Mouse (Mus musculus): ENCODE measurements around the gene Gm11034. TPM values are rescaled to one million over a fixed set of nuclear protein-coding genes. Genes with fewer than 3 reads are reported as not detected.
A peak's percentile ranks its signal among the peaks of the same experiment; 100 is the strongest.

Gene Gm11034
- total RNA-seq (2021) = not detected
- long read RNA-seq, experiment 1 = 0 reads
- long read RNA-seq, experiment 2 = 0 reads

DNA sequence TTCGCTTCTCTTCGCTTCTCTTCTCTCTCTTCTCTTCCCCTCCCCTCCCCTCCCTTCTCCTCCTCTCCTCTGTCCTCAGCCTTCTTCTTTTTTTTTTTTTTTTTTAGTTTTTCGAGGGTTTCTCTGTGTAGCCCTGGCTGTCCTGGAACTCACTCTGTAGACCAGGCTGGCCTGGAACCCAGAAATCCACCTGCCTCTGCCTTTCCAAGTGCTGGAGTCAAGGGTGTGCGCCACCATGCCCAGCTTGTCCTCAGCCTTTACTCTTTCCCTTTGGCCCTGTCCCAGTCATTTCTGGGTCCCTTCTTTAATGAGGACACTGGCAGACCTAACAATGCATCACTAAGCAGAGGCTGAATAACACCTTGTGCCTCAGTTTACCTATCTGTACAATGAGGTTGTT is at the start of gene Gm11034:
Gene Gm11034, minus strand, starts transcription at position 101 of the 400 bp plus-strand sequence.
- no peak for DNase-seq

- no peak for DNase-seq
These were observed 49.3 kb upstream of the Gm11034 start for GRCm38 (mm10) chr8:72262756-72263155.

DNA sequence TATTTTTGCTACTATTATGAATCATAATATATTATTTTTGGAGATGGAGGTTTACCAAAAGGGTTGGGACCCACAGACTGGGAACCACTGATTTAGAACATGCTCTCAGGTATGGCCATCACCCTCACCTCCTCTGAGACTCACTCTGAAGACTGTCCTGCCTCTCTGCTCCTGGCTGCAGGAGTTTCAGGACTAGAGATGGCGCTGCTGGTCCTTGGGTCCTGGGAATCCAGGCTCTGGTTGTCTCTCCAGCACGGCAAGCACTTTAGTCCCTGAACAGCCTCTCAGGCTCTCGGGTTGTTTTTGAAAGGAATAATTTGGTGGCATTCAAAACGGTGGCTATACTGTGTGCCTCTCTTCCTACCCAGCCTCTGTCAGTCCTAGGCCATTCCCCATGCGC is 48.4 kb upstream of the Gm11034 start:
- no peak for DNase-seq

GRCm38 (mm10) chr8:72261431-72261830 is 48.0 kb upstream of the Gm11034 start:
- no peak for DNase-seq

DNA sequence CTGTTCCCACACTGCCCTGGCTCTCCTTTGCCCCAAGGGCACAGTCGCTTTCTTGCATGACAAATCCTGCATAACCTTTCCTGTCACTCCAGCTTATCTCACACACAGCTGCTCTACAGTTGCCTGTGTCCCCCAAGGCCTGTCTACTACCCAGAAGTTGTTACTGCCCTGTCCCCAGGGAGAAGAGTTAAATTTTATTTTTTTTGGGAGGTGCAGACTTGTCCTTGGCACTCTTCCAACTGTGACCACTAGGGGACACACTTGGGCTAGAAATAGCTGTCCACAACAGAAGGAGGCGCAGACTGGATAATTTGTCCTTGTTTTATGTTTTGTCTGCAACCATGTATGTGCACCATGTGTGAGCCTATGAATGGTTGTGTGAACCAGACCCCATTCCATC is 47.6 kb upstream of the Gm11034 start:
- no peak for DNase-seq

GRCm38 (mm10) chr8:72260585-72260984 is 47.1 kb upstream of the Gm11034 start:
- DNase-seq = no peak

GRCm38 (mm10) chr8:72259862-72260261 is 46.4 kb upstream of the Gm11034 start:
- no peak for DNase-seq

DNA sequence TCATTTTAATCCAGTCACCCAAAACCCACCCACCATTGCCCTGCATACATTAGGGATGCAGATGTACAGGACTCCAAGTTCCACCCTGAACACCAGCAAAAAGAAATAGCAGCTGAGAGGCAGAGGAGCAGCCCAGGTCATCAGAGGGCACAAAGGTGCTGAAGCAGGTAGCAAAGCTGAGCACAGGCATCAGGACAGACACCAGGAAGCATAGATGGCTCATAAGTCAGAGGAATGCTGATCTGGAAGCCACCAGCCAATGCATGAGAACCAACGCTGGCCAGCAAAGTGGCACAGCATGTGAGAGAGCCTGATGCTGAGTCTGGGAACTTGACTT is 44.4 kb upstream of the Gm11034 start:
- no peak for DNase-seq

DNA sequence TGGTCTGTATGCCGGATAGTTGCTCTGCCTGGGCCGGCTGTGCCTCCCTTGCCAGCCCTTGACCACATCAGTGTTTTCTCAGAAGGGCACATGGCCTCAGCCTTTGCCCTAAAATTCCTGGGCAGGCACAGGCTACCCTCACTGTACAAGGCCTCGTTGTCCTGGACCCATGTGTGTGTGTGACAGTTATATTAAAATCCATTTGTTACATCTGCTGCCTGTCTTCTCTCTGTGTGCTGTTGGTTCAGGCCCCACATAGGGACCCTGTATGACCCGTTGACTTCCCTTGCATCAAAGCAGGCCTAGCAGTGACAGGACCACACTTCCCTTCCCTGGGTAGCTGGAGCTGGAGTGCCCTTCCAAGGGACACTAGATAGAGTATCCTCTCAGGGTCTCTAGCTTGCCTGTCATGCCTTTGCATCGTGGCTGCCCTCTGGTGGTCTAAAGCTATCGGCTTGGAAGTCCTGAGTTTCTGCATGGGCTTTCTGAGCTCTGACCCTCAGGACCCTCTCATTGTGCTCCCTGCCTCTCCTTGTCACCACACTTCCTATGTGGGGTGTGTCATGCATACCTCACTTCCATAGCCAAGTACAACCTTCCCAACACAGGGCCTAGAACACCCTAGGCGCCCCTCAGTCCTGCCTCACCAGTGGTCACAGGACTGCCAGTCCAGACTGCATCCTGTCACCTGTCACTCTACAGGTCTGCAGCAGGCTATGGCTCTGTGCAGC is 43.9 kb upstream of the Gm11034 start:
- DNase-seq = peak; percentile 32

- DNase-seq = no peak
These were observed 31.2 kb upstream of the Gm11034 start for GRCm38 (mm10) chr8:72244610-72245009.

GRCm38 (mm10) chr8:72242226-72242625 is 28.8 kb upstream of the Gm11034 start:
- no peak for DNase-seq

GRCm38 (mm10) chr8:72240951-72241350 is 27.5 kb upstream of the Gm11034 start:
- DNase-seq = no peak

DNA sequence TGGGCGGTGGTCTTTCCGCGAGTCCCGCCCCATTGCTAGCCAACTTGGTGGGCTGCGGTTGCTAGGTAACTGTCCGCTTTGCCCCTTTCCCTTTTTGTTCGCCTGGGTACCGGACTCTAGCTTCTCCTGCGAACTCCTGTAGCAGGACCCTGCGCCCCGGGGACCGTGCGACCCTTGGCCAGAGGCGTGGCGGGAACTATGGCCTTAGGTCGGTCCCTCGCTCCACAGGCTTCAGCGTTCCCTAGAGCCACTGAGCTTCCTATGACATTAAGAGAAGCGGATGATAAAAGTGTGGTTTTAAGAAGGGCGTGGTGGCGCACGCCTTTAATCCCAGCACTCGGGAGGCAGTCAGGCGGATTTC is 26.9 kb upstream of the Gm11034 start:
- DNase-seq = no peak

- peak; percentile 97 for DNase-seq
These were observed 26.3 kb upstream of the Gm11034 start, which contains the start of gene Ap1m1 for GRCm38 (mm10) chr8:72239499-72240402. Gene Ap1m1 (plus strand): TSS chr8:72240018.

GRCm38 (mm10) chr8:72222656-72223055 is 9.2 kb upstream of the Gm11034 start:
- DNase-seq = no peak

DNA sequence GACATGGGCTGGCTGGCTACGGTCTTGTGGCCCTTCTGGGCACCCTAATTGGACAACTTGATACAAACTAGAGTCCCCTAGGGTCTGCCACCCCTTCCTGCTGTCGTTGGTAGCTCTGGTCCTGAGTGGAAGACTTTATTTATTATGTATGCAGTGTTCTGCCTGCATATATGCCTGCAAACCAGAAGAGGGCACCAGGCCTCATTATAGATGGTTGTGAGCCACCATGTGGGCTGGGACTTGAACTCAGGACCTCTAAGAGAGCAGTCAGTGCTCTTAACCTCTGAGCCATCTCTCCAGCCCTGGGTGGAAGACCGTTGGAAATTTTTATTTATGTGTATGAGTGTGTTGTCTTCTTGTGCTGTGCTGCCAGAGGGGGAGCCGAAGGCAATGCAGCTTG is 7.3 kb upstream of the Gm11034 start:
- DNase-seq = no peak

GRCm38 (mm10) chr8:72219541-72220363 is 6.3 kb upstream of the Gm11034 start, which contains the start of gene Fam32a:
Gene Fam32a (plus strand): TSS chr8:72219730.
- DNase-seq = peak; percentile 81

DNA sequence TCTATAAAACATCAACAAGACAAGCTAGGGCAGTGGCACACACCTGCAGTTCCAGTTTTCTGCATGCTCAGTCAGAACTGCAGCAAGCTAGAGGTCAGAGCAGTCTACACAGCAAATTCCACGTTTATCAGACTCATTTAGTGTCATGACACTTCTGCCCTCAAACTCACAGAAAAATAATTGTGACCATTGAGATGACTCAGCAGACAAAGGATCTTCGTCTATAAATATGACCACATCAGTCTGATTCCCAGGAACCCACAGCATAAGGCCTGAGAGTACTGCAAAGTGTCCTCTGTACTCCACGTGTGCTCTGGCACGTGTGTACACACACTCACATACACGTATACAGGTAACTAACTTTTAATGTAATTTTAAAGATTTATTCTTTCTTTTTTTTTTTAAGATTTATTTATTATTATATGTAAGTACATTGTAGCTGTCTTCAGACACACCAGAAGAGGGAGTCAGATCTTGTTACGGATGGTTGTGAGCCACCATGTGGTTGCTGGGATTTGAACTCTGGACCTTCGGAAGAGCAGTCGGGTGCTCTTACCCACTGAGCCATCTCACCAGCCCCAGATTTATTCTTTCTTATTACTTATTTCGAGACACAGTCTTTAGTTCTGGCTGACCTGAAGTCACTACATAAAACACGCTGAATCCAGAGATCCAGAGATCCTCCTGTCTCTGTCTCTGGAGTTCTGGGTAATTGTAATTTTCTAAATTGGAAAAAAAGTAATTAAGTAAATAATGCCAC is 5.5 kb upstream of the Gm11034 start:
- DNase-seq = no peak

GRCm38 (mm10) chr8:72215871-72216270 is 2.4 kb upstream of the Gm11034 start:
- DNase-seq = no peak

GRCm38 (mm10) chr8:72215060-72215459 is 1.6 kb upstream of the Gm11034 start:
- no peak for DNase-seq

- no peak for DNase-seq
These were observed 685 bp downstream of the Gm11034 start, which contains the start of gene Cib3 for GRCm38 (mm10) chr8:72212751-72213150. Gene Cib3 (minus strand): TSS chr8:72212837.

- DNase-seq = no peak
These were observed 1.6 kb downstream of the Gm11034 start for GRCm38 (mm10) chr8:72211846-72212245.

All from gastrocnemius, postnatal 10 days (tissue).